Mouse (Mus musculus) mouse trophoblast stem cell (cell line): Measurements from ENCODE around the gene Vars.

Experiments
- in situ Hi-C, 2 experiments: fragments of 300-500 bp; cut with MseI, MboI; formaldehyde crosslinking; loops; 2 replicates in 1 of 2; 3 replicates in 1 of 2; pipeline ENCODE4 v1.15.1; 2025

Gene Vars

DNA sequence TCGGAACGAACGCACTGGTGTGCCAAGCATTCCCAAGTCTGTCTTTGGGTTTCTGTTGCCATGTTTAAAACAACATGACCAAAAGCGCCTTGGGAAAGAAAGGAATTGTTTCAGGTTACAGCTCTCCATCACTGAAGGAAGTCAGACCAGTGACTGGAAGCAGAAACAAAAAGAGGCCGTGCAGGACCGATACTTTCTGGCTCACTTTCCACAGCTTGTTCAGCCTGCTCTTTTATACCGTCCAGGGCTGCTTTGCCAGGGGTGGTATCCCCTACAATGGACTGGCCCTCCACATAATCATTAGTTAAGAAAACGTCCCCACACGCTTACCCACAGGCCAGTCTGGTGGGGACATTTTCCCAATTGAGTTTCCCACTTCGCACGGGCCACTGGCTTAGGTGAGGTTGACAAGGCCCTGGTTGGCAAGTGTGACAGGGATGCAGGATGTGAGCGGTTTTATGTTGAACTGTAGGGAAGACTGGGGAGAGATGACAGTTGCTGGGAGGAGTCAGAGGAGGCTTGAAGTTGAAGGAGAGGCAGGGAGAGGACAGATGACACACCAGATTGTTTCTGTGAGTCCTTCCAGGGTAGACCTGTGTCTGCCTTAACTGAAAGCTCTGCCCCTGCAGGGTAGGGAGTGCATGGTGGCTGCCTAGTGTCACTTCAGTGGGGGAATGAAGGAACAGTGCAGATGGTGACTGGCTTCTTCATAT is 1.5 kb downstream of the Vars start:
- in situ Hi-C loops: loop anchor here in 1 of 2 experiments (25.0 kb wide), 1 partner anchor 110 kb away; the partner anchor contains the start of genes Csnk2b, Gpank1, Ly6g5b and Ly6g5c

DNA sequence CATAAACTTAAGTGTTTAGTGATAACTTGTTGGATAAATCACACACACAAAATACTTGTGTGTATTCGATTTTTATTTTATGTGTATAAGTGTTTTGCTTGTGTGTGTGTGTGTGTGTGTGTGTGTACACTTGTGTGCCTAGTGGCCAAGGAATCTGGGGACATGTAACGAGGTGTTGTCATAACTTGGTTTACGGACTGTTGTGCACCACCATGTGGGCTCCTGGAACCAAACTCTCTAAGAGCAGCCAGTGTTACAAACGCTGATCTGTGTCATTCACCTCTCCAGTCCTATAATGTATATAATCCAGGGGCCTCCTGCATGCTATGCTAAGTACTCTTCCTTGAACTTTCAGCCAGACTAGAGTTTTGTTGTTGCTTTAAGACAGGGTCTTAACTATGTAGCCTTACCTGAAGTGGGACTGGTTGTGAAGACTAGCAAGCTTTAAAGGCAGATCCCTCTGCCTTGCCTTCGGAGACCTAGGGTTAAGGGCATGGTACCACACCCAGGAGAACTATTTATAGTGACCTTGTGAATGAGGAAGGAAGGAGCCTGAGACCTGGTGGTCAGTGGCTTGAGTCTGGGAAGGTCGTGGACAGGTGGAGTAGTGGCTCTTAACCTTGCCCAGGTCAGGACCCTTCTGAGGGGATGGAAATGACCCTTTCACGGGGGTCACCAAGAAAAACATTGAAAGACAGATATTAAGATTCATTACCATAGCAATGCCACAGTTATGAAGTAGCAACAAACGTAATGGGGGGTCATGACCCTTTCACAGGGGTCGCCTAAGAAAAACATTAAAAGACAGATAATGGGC is 2.4 kb downstream of the Vars start:
- in situ Hi-C loops: loop anchor here in 1 of 2 experiments (25.0 kb wide), 1 partner anchor 109 kb away; the partner anchor contains the start of genes Csnk2b, Gpank1, Ly6g5b and Ly6g5c

DNA sequence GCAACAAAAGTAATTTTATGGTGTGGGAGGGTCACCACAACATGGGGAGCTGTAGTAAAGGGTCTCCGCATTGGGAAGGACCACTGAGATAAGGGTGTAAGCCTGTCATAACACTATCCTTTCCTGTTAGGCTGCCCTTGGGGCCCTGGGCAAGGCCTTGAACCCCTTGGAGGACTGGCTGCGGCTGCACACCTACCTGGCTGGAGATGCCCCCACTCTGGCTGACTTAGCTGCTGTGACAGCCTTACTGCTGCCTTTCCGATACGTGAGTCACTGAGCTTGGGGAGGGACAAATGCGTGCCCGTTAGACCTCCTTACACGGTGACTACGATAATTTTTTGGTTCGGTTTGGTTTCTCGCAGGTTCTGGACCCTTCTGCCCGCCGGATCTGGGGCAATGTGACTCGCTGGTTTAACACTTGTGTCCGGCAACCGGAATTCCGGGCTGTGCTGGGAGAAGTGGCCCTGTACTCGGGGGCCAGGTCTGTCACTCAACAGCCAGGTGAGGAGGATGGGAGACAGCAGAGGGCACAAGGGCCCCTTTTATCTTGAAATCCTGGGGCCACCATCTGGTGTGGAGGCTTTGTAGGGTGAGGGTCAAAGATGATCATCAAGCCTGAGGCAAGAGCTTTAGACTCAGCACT is 3.4 kb downstream of the Vars start:
- in situ Hi-C loops: loop anchor here in 1 of 2 experiments (25.0 kb wide), 1 partner anchor 108 kb away; the partner anchor contains the start of genes Csnk2b, Gpank1, Ly6g5b and Ly6g5c

DNA sequence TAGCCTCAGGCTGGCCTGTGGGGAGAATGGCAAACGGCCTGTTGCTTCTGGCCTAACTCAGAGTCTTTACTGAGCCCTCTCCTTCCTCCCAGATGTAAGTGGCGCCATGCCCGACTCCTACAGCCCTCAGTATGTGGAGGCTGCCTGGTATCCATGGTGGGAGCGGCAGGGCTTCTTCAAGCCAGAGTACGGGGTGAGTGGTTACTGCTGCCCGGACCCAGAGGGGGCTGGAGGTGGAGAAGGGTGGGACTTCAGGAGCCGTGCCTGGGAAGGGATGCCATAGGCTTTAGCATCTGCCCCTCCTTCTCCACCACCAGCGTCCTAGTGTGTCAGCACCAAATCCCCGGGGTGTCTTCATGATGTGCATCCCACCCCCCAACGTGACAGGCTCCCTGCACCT is 4.4 kb downstream of the Vars start:
- in situ Hi-C loops: loop anchor here in 1 of 2 experiments (25.0 kb wide), 1 partner anchor 107 kb away; the partner anchor contains the start of genes Csnk2b, Gpank1, Ly6g5b and Ly6g5c

DNA sequence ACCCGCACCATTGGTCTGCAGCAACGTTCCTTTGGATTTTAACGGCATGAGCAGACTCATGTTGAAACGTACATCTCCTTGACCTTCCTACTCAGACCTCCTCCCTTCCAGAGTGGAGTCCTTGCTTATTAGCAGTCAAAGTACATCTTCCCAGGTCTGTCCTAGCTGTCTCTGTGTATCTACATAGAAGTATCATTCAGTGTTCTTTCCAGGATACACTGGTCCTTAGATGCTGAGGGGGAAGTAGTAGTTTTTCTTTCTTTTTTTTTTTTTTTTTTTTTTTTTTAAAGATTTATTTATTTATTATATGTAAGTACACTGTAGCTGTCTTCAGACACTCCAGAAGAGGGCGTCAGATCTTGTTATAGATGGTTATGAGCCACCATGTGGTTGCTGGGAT is 5.1 kb downstream of the Vars start:
- in situ Hi-C loops: loop anchor here in 1 of 2 experiments (25.0 kb wide), 1 partner anchor 106 kb away; the partner anchor contains the start of genes Csnk2b, Gpank1, Ly6g5b and Ly6g5c

DNA sequence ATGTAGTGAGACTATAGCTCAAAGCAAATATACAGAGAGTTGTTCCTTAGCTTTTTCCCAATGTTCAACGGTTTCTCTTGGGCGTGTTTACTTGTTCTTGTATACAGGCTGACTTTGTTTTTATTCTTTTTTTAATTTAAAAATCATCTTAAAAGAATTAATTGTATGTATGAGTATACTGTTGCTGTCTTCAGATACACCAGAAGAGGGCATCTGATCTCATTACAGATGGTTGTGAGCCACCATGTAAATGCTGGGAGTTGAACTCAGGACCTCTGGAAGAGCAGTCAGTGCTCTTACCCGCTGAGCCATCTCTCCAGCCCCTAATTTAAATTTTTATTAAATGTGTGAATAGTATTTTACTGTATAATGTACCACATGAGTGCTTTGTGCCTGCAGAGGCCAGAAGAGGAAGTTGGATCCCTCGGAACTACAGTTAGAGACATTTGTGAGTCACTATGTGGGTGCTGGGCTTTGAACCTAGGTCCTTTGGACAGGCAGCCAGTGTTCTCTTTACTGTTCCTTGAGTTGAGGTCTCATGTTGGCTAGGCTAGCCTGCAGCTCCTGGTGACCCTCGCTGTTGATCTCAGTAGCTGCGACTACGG is 6.7 kb downstream of the Vars start:
- in situ Hi-C loops: loop anchor here in 1 of 2 experiments (25.0 kb wide), 1 partner anchor 105 kb away; the partner anchor contains the start of genes Csnk2b, Gpank1, Ly6g5b and Ly6g5c

DNA sequence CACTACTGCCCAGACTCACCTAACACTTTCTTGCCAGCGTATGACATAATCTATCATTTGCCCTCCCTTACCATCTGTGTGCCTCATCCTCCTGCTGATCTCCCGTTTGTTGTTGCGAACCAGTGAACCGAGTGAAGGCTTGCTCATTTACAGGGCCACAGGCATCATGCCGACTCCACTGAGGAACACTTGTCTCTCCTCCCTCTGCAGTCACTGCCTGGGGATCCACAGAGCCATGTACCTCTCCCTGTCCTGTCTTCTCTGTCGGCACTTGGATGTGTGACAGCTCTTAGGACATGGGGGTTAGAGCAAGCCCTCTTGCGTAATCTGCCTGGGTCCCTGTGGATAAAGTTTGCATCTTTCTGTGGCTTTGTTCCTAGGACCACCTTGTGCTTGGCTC is 8.8 kb downstream of the Vars start:
- in situ Hi-C loops: loop anchor here in 1 of 2 experiments (25.0 kb wide), 1 partner anchor 103 kb away; the partner anchor contains the start of genes Csnk2b, Gpank1, Ly6g5b and Ly6g5c

DNA sequence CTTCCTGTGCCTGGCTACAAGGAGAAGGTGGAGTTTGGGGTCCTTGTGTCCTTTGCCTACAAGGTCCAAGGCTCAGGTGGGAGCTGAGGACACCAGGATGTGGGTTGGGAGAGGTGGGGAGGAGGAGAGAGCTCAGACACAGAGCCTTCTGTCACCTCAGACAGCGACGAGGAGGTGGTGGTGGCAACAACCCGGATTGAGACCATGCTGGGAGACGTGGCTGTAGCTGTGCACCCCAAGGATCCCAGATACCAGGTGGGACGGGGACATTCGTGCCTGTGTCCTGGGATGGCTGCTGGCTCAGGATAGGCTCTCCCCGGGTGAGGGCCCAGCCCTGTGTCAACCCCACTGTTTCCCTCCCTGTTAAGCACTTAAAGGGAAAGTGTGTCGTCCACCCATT is 10.7 kb downstream of the Vars start:
- in situ Hi-C loops: loop anchor here in 1 of 2 experiments (25.0 kb wide), 1 partner anchor 101 kb away; the partner anchor contains the start of genes Csnk2b, Gpank1, Ly6g5b and Ly6g5c

DNA sequence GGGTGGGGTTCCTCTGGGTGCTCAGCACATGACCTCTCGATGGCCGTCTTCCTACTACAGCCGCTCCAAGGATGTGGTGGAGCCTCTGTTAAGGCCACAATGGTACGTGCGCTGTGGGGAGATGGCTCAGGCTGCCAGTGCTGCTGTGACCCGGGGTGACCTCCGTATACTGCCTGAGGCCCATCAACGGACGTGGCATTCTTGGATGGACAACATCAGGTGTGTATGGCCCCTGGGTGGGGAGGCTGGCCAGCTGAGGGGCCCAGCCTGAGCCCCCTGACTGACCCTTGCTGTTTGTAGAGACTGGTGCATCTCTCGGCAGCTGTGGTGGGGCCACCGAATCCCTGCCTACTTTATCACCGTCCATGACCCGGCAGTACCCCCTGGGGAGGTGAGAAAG is 11.6 kb downstream of the Vars start:
- in situ Hi-C loops: loop anchor here in 1 of 2 experiments (25.0 kb wide), 1 partner anchor 100 kb away; the partner anchor contains the start of genes Csnk2b, Gpank1, Ly6g5b and Ly6g5c

DNA sequence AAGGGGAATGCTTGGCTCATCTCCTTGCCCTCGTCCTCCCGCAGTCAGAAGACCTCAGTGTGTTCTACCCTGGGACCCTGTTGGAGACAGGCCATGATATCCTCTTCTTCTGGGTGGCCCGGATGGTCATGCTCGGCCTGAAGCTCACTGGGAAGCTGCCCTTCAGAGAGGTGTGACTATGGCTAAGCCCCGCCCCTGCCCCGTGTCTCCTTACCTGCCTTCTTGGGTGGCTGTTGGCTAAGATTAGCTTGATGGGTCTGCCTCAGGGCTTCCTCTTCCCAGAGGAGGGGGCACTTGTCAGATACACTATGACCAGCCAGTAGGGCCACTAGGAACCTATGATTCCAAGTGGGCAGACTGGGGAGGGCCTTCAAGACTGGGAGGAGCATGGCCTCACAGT is 12.4 kb downstream of the Vars start:
- in situ Hi-C loops: loop anchor here in 1 of 2 experiments (25.0 kb wide), 1 partner anchor 99 kb away; the partner anchor contains the start of genes Csnk2b, Gpank1, Ly6g5b and Ly6g5c

DNA sequence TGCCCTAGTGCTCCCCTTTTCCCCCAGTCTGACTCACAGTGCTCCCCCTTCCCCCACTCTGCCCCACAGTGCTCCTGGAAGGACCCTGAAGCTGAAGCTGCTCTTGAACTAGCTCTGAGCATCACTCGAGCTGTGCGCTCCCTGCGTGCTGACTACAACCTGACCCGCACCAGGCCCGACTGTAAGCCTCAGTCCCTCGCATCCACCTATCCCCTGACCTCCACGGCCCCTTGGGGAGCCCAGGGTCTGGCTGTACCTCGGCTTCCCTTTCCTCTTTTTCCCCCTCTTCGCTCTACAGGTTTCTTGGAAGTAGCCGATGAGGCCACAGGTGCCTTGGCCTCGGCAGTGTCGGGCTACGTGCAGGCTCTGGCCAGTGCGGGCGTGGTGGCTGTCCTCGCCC is 14.5 kb downstream of the Vars start:
- in situ Hi-C loops: loop anchor here in 1 of 2 experiments (25.0 kb wide), 1 partner anchor 97 kb away; the partner anchor contains the start of genes Csnk2b, Gpank1, Ly6g5b and Ly6g5c

DNA sequence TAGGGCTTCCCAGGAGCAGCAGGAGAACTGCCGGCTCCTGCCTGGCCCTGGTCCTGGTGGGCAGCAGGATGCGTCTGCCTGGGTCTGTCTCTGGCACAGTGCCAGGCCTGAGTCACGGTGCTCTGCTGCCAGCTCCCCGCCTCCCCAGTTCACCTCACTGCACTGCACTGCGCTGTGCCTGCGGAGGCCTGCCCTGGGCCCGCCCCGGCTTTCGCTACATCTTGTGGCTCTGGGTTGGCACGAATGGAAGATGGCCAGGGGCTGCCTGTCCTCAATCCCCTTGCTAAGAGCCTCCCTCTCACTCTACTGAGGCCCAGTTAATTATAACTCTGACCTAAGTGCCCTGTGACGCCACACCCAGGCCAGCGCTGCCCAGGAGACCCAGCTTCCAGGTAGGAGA is 15.6 kb downstream of the Vars start, which contains the start of gene Vwa7:
TSS of gene Vwa7 (plus strand) at position 204 of the 400 bp plus-strand sequence.
- in situ Hi-C loops: loop anchor here in 1 of 2 experiments (25.0 kb wide), 1 partner anchor 96 kb away; the partner anchor contains the start of genes Csnk2b, Gpank1, Ly6g5b and Ly6g5c

DNA sequence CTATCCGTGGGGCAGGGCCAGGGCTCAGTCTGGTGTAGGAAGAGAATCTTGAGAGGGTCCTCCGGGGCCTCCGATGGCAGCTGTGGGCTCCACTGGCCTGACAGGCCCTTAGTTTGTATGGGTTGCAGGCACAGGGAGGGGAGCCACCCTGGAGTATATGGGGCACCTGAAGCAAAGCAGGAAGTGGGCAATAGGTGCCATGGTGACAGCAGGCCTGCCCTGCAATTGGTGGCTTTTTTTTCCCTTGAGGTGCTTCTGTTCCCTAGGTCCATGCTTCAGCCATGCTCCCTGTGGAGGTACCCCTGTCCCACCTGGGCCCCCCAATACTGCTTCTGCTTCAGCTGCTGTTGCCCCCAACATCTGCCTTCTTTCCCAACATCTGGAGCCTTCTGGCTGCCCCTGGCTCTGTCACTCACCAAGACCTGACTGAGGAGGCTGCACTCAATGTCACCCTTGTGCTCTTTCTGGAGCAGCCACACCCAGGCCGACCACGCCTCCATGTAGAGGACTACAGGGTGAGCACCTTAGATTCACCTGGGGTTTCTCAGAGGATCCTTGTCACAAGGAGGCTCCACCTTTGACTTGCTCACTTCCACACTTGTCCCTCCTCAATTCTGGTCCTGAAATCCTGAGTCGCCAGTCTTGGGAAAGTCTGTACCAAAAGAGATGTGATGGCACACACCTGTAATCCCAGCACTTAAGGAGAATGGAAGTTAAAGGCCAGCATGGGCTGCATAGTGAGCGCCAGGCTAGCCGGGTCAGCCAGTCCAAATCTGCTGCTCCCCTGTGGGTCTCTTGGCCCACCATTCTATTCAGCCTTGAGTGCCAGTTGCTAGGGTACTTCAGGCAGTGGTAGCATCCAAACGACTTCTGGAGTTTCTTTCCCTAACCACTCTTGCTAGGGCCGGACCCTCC is 16.3 kb downstream of the Vars start:
- in situ Hi-C loops: loop anchor here in 1 of 2 experiments (25.0 kb wide), 1 partner anchor 95 kb away; the partner anchor contains the start of genes Csnk2b, Gpank1, Ly6g5b and Ly6g5c

DNA sequence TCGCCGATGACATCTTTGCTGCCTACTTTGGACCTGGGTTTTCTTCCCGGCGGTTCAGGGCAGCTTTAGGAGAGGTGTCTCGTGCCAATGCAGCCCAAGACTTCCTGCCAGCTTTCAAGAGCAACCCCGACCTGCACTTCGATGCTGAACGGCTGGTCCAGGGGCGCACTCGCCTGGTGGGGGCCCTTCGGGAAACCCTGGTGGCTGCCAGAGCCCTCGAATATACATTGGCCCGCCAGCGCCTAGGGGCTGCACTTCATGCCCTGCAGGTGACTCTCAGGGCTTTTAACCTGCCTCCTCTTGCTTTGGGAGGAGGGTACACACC is 16.9 kb downstream of the Vars start:
- in situ Hi-C loops: loop anchor here in 1 of 2 experiments (25.0 kb wide), 1 partner anchor 95 kb away; the partner anchor contains the start of genes Csnk2b, Gpank1, Ly6g5b and Ly6g5c

DNA sequence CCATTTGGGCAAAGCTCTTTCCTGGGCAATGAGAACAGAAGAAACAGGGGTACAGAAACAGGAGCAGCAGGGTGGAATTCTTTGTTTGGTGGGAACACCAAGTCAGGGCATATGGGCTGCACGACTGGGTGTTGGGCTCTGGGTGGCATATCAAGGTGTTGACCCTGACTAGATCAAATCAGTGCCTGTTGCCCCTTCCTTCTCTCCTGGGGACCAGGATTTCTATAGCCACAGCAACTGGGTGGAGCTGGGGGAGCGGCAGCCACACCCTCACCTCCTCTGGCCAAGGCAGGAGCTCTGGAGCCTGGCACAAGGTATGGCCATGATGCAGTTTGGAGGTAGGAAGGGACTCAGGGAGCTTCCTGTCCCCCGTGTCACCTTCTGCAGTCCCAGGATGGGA is 17.4 kb downstream of the Vars start:
- in situ Hi-C loops: loop anchor here in 1 of 2 experiments (25.0 kb wide), 1 partner anchor 94 kb away; the partner anchor contains the start of genes Csnk2b, Gpank1, Ly6g5b and Ly6g5c

DNA sequence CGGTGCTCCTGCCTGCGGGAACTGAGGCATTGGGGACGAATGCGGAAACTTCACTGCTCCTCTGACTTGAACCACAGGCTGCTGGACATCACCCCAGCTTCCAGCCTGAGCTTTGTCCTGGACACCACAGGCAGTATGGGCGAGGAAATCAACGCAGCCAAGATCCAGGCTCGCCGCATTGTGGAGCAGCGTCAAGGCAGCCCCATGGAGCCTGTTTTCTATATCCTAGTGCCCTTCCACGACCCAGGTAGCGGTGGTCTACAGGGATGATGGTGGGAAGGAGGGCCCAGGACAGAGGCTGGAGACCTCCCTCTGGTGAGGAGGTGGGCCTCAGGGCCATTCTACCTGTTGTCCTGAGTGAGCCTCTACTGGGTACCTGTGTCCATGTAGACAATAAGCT is 19.1 kb downstream of the Vars start:
- in situ Hi-C loops: loop anchor here (5.0 to 25.0 kb wide), 2 partner anchors 87 to 92 kb away; partner anchors contain the start of genes Ly6g5c (in 2 of the 2), Csnk2b (in 1 of the 2), Gpank1 (in 1 of the 2) and Ly6g5b (in 1 of the 2)

DNA sequence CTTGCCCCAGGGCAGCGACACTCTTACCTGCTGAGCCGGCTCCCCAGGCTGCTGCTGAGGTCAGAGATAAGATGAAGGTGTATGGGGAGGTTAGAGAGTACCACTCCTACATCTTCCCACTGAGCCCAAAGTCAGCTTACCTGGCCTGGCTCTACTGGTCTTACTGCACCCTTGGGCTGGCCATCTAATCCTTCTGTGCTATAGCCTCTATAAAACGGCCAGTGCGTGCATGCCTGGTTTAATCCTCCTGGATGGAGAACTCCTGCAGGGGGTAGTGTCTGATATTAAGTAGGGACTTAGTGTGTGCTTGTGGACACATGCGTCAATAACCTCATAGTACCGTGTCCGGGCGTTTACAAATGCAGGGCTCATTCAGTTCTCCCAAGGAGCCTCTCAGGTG is 19.8 kb downstream of the Vars start:
- in situ Hi-C loops: loop anchor here (5.0 to 25.0 kb wide), 2 partner anchors 87 to 92 kb away; partner anchors contain the start of genes Ly6g5c (in 2 of the 2), Csnk2b (in 1 of the 2), Gpank1 (in 1 of the 2) and Ly6g5b (in 1 of the 2)

DNA sequence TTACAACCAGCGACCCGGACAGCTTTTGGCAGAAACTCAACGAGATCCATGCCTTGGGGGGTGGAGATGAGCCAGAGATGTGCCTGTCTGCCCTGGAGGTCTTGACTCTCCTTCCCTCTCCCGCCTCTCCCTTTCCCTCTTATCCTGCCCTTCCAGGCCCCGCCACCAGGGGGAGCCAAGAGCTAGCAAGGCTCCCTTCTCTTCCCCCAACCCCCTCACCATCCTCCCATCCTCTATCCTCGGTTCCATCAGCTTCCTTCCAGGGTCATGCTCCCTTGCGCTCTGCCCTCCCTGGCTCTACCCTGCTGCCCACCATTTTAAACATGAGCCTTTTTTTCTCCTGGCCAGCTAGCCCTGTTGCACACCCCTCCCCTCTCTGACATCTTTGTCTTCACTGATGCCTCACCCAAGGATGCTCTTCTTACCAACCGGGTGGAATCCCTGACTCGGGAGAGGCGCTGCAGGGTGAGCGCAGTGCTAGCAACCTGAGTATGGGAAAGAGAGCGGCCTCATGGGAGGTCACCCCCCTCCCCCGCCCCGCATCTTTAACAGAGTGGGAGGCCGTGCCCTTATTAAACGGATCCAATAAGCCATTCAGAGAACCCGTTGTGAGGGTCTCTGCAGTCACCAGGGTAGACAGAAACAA is 20.5 kb downstream of the Vars start:
- in situ Hi-C loops: loop anchor here (5.0 to 25.0 kb wide), 2 partner anchors 86 to 91 kb away; partner anchors contain the start of genes Ly6g5c (in 2 of the 2), Csnk2b (in 1 of the 2), Gpank1 (in 1 of the 2) and Ly6g5b (in 1 of the 2)
